Mouse (Mus musculus): Measurements from ENCODE around the gene Kcnb1.

The Kcnb1 gene

DNA sequence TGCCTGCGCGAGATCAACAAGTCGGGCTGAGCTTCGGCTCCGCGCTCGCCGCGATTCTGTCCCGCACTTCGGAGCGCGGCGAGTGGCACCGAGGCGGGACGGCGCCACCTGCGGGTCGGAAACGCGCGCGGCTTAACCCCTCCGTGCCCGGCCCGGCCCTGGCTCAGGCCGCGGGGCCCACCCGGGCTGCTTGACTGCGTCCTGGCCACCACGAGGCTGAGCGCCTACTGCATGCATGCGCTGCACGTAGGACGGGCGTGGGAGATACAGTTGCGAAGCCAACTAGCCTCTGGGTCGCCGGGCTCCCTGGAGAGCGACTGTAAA is at the start of gene Kcnb1:
Kcnb1 (minus strand) TSS at position 80 of the 324 bp plus-strand sequence.
- DNase-seq (ENCODE audit: low read depth, low spot score) = peak; percentile 90

DNA sequence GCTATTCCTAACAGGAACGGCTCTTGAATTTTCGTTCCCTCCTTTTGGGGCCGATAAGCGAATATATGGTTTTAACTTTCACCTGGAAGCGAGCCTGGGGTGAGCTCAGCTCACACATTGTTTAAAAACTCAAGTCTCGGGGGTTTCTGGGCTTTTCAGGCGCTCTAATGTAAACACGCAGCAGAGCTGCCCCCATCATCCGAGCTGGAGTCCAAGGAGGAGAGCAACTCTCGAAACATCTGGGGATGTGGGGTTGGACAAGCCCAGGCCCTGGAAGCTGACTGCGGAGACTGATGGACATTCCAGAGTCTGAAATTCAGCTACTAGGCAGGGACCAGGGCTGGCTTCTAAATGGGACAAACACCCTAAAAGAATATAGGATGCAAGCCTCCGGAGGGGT is 49.3 kb upstream of the Kcnb1 start:
- DNase-seq (ENCODE audit: low read depth, low spot score) = no peak

DNA sequence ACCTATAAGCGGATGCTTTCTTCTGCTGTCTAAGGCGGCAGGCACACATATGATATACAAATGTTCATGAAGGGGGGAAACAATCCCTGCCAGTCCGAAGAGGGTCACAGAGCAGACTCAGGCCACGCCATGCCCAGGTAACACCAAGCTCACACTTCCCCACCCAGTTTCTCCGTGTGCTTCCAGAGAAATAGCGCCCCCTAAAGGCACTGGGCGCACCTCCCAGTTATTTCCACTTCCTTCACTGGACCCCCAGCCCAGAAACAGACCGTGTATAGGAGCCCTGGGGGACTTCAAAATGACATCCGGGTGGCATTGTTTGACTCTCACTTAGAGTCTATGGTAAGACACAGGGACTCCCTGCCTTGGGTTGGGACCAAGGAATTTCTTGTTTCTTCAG is 47.3 kb upstream of the Kcnb1 start:
- no peak for DNase-seq (ENCODE audit: low read depth, low spot score)

DNA sequence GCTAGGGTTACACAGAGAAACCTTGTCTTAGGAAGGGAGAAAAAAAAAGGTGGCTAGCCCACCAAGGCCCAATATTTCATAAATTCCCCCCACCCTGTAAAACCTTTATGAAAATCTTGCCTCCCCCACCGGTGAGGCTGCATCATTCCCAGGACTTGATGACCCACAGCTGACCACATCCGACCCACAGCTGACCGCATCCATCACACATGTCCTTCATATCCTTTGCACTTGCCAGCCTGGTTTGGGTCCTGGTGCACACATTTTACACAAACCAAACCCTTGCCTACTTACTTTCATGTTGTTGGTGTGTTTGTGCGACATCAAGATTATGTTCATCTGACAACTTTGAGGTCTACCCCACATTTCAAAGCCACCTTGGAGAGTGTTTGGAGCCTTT is 46.2 kb upstream of the Kcnb1 start:
- no peak for DNase-seq (ENCODE audit: low read depth, low spot score)

DNA sequence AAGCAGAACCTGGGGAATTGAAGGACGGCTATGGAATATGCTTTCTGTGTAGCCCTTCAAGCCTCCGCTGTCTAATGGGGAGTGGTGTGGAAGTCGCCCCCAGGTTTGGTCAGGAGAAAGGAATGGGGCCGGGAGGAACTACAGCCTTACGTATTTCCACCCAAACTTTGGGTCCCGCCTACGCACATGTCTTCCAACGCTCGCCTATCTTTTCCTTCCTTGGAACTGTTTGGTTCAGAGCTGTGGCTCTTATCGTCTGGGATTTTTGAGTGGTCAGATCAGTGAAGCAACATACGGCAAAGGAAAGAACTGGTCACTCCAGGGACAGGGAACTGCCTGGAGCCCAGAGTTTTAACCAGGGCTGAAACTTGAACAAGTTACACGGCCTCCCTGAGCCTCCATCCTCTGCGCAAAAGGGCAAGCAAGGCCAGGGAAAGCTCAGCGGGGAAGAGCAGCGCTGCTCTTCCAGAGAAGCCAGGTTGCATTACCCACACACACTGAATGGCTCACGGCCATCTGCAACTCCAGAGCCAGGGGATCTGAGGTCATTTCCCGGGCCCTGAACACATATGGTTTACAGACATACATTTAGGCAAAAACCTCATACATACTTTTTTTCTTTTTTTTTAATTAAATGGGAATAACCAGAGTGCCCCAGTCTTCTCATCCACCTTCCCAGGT is 45.5 kb upstream of the Kcnb1 start:
- no peak for DNase-seq (ENCODE audit: low read depth, low spot score)

DNA sequence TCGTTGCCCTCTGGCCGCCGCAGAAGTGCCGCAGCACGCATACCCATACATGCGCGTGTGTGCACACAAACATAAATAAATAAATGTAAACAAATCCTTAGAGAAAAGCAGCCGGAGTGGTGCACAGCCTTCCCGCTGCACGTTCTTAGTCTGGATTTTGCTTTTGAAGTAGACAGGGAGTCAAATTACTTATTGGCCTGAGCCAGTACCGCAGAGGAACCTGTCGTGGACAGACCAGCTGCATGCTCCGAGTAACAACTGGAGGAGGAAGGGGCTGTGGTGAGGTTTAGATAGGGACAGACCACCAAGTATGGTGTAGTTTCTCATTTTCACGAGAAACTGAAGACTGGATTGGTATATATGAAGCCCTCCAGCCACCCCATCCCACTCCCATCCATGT is 43.8 kb upstream of the Kcnb1 start:
- no peak for DNase-seq (ENCODE audit: low read depth, low spot score)

DNA sequence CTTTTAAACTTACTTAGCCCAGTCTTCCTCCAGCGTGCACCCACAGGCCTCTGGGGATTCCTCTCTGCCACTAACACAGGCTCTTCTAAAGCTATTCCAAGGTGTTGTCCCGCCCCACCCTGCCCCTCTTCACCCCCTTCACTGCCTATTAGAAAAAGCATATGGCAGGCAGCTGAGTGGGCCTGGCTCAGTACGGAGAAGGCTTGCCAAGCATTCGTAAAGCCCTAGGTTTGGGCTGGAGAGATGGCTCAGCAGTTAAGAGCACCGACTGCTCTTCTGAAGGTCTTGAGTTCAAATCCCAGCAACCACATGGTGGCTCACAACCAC is 43.0 kb upstream of the Kcnb1 start:
- no peak for DNase-seq (ENCODE audit: low read depth, low spot score)

DNA sequence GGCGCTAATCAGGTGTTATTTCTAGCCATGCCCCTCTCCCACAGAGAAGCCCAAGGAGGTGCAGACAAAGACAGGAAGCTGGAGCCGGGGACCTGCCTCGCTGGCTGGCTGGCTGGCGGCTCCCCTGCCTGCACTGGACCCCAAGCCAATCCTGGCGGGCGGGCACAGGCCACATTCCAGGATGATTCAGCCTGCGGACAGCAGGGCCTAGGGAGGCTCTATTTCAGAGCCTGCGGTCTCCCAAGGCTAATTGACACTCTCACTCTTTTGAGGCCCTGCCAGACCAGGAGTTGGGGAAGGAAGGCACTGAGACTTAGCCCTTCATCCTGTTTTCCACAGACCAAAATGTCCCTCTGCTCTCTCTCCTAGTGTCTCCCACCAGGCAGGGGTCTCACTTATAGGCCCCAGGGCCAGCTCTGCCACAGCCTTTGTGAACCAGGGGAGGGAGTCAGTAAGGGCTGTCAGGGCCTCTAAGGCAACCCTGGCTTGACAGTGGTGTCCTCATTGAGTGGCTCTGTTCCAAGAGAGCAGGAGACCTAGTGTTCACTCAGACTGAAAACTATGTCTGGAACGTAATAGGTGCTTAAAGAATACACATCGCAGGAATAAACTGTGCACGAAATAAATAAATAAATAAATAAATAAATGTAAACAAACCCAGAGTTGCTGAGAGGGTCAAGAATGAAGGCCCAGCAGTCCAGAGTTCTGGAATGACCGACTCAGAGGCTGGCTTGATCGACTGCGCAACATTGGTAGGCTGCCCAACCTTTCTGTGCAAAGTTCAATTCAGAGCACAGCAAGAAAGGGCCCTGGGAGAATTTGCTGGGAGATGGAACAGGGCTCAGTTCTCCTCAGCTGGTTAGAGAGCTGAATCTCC is 42.4 kb upstream of the Kcnb1 start:
- peak; percentile 34 for DNase-seq (ENCODE audit: low read depth, low spot score)

DNA sequence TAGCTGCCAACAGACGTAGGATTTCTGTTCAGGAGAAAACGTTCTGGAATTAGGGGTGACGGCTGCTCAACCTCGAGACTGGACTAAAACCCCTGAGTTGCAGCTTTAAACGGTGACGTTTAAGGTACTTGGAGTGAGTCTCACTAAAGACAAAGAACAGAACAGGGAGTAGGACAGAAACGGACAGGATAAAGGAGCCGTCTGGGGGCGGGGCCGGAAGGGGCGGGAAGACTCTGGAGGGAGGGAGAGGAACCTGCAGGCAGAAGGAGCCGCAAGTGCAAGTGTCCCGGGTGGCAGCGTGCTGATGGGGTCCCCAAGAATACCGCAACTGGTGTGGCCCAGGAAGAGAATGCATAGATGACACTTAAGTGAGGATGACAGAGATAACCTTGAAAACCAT is 40.6 kb upstream of the Kcnb1 start:
- DNase-seq (ENCODE audit: low read depth, low spot score) = no peak

DNA sequence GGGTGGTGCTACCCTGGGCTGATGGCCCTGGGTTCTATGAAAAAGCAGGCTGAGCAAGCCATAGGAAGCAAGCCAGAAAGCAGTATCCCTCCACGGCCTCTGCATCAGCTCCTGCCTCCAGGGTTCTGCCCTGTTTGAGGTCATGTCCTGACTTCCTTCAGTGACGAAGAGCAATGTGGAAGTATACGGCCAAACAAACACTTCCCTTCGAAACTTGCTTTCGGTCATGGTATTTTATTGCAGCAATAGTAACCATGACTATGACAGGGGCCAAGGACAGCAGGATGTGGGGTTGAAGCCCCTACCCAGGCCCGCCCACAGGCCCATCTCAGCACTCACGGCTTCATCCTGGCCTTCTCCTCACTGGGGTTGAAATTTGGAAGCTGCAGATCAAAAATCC is 35.0 kb upstream of the Kcnb1 start:
- DNase-seq (ENCODE audit: low read depth, low spot score) = no peak

DNA sequence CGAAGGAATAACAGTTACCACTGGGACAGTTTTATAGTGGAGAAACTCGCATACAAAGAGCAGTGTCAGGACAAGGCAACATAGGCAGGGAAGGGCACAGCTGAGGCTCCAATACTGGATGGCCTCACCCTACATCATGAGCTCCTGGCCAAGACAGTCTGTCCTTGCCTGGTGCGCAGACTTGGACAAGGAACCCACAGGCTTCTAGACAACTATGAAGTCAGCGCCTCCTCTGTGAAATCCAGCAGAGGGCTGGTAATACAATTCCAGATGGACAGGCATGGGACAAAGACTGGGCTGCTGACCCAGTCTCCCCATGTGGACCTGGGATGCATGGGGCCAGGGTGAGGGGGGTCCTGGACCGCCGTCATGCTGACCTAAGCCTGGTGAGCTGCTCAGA is 34.2 kb upstream of the Kcnb1 start:
- no peak for DNase-seq (ENCODE audit: low read depth, low spot score)

DNA sequence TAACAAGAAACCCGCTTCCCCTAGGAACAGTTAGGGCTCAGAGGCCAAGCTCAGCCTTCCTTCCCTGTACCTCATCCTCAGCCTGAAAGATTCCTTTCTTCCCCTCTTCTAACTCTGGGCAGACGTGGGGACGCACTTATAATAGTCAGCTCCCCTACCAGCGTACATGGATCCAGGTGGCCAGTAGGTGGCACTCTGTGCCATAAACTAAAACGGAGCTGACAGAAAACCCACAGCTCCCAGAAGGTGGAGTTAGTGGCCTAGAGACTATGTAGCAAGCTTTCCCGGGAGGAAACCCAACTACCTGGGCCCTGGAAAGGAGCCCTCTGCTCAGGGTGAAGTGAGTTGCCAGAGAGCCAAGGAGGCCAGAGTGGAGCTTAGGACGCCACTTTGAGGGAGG is 32.2 kb upstream of the Kcnb1 start:
- peak; percentile 86 for DNase-seq (ENCODE audit: low read depth, low spot score)

DNA sequence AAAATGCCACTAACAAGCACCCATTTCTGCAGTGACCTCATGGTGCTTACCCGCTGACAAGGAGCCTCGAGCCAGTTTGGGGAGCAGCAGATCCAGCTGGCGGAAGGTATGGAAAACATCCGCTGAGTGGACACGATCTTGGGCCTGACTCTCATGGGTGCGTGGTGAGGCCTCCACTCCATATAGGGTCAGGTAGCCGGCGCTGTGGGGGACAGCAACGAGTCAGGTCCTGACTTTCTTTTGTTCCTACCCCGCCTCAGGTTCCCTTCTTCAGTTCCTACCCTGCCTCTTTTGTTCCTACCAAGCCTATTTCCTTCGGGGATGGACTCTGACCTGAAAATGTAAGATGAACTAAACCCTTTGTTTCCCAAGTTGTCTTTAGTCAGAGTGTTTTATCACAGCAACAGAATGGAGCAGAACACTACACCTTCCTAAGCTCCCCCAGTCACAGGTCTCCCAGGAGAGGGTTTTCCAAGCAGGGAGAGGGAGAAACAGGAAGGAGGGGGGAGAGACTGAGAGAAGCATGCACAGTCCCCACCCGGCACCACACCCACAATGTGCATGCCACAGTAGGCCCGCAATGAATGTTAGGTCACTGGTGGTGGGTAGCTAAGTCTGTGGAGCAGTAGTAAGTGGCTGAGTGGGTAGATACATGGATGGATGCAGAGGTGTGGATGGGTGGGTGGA is 31.3 kb upstream of the Kcnb1 start:
- no peak for DNase-seq (ENCODE audit: low read depth, low spot score)

DNA sequence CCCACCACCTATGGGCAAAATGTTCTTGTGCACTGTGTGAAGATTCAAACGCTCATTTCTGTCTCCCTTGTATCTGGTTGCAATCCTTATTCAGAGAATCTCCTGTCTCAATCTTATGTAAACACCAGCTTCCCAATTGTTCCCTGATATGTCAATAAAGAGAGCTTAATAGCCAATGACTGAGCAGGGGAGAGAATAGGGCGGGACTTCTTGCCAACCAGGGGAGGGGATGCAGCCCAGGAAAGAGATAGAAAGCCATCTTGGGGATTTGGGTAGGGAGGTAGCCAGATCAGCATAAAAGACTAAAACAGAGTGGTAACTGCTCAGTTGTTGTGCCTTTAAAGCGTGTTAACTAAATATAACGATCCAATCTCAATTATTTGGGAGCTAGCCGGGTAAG is 30.8 kb upstream of the Kcnb1 start:
- DNase-seq (ENCODE audit: low read depth, low spot score) = no peak

DNA sequence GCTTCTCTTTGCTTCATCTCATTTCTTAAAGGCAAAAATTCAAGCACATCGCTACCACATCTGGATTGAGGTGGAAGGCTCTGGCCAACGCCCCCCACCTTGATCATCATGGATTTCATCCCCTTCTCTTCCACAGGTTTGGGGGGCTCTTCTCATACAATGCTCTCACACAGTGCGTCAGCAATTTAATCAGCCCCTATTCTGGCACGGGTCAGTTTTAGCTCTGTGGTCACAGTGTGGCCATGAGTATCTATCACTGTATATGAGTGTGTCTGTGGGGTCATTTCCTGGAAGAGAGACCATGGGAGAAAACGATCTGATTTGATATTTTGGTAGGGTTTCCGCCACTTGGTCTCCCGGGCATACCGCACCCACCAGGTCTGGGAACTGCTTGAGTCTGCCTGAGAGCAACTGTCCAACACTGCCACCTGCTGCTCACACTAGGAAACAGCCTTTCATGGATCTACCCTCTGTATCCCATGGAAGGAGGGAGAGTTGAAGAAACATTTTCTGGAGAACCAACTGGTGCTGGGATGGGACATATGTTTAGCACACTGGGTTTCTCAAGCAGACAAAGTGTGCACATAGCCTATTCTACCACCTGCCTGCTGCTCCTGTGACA is 29.3 kb upstream of the Kcnb1 start:
- DNase-seq (ENCODE audit: low read depth, low spot score) = peak; percentile 95

DNA sequence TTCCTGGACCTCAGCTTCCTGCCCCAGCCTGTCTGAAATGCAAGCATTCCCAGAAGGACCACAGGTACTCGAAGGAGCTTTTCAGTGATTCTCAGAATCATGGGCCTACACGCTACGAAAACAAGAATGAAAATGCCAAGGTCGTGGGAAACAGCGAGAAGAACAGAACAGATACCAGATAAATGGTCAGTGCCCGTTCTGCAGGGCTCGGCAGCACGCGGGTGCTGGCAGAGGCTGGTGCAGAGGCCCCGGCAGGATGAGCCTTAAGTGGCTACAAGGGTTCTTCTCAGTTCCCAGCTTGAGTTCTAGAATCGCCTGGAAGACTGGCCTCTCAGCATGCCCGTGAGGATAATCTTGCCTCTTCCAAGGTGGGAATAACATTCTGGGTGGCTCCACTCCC is 23.7 kb upstream of the Kcnb1 start:
- no peak for DNase-seq (ENCODE audit: low read depth, low spot score)

DNA sequence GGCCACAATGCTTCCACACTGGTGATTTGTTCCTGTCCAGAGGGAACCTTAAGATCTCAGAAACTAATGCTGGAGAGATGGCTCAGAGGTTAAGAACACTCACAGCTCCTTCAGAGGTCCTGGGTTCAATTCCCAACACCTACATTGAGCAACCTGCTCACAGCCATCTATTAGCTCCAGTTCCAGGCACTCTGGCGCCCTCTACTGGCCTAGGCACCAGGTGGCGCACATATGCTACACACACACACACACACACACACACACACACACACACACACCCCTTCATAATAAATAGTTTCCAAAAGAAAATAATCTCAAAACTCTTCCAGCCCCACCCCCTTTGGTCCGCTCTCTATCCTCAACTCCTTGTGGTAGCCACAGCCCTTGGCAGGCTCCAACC is 23.1 kb upstream of the Kcnb1 start:
- DNase-seq (ENCODE audit: low read depth, low spot score) = no peak

DNA sequence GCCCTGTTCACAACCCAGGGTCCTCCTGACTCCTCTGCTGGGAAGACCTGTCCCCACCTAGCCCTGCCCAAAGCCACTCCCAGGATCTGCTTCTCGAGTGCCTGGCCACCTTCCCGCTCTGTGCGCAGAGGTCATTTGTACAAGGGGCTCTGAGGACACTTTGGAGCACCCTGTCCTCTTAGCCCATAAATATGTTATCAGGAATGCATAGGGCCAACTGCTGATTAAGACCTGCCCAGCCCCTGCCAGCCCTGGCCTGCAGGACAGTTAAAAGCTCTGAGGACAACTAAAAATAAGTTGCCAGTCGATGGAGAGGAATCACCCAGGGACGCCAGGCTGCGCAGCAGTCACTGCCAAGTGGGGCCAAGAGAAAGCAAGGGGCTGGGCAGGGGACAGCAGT is 22.6 kb upstream of the Kcnb1 start:
- no peak for DNase-seq (ENCODE audit: low read depth, low spot score)

DNA sequence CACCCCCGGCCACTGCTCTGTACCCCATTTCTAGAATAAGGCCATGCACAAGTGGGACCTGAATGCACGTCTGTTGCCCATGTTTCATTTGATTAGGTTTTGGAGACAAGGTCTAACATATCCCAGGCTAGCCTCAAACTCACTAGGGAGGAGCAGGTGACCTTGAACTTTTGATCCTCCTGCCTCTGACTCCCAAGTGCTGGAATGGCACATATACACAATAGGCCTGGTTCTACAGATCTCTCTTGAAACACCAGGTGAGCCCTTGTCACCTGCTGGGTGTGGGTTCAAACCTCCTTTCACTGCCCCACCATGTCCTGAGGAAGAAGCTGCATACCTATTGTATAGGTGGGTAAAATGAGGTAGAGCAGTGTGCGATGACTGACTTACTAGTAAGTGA is 22.1 kb upstream of the Kcnb1 start:
- DNase-seq (ENCODE audit: low read depth, low spot score) = no peak

DNA sequence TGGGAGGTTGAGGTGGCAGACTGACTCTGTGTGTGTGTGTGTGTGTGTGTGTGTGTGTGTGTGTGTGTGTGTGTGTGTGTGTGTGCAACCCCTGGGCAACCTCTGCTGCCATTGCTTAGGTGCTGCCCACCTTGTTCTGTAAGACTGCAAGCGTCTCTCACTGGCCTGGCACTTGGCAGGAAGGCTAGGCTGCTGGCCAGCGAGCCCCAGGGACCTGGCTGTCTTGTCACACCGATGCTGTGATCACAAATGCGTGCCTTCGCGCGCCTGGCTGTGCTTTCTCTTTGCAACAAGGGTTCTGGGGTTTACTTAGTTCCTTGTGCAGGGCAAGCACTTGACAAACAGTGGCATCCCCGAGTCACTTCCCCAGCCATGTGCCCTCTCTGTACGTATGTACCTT is 19.9 kb upstream of the Kcnb1 start:
- peak; percentile 82 for DNase-seq (ENCODE audit: low read depth, low spot score)

DNA sequence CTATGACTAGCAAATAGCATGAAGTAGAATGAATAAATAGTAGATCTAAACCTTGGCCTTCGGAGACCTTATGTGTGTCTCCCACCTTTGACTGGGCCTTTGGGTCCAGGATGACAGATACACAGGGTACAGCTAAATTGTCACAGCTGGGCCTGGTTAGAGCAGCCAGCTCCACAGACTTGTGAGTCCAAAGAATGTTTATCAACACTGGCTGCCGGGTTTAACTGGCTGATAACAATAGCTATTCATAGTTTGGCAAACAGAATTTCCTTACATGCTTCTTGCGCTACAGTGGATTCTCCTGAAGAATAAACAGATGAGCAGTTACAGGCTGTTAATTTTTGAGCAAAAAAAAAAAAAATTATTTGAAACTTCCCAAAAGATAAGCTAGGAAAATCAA is 19.0 kb upstream of the Kcnb1 start:
- DNase-seq (ENCODE audit: low read depth, low spot score) = no peak

DNA sequence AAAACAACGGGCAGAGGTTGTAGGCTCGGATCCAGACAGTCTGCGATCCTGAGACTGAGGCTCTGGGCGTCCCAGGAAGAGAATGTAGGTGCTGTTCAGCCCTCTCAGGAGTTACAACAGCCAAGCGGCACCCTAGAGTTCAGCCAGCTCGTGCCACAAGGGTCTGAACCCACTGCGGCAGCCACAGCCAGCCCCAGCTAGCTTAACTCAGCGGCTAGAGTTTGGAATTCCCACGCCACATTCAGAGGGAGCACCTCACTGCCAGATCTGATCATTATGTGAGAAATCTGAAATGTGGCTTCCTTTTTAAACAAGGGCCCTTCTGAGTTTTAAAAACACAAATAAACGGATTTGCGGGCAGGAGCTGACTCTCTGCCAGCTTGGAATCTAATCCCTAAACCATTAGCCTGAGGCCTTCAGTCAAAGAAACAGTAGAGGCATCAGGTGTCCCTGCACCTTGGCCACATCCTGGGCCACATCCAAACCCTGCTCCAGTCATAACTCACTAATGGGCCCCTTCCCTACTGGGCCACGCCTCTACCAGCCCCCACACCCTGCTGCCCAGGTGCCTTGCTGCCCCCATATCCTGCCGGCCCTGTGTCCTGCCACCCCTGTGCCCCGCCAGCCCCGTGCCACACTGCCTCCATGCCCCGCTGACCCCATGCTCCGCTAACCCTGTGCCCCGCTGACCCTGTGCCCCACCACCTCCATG is 16.1 kb upstream of the Kcnb1 start:
- DNase-seq (ENCODE audit: low read depth, low spot score) = no peak
